Mouse (Mus musculus) intestine, embryonic 16.5 days (tissue): ENCODE results near the gene Ccdc124. TPM values are rescaled to one million over a fixed set of nuclear protein-coding genes. Genes with fewer than 3 reads are reported as not detected.
"Not testable (repeated sequence)": the region's sequence is repeated elsewhere in the genome, so short reads cannot be mapped to it uniquely, and the experiment has no call there.

ENCODE experiments used
- ATAC-seq: fragments of 200-750 bp; cut with Nextera tagmentation; 2 replicates; pipeline ENCODE4 v1.8.0; 2017; ENCODE audit warnings: moderate TSS enrichment, moderate library complexity
- H3K27ac ChIP-seq: fragments of 300-500 bp; sonication (generic); 2 replicates; pipeline ENCODE4 v1.5.1; 2014; ENCODE audit warnings: mild to moderate bottlenecking, low read length
- H3K27me3 ChIP-seq: fragments of 300-500 bp; sonication (generic); replicated peaks from 2 replicates; pipeline ENCODE4 v1.6.1; 2014; ENCODE audit warnings: low read length, control low read depth, mixed read lengths; ENCODE audit not compliant: control insufficient read depth, insufficient read depth
- H3K36me3 ChIP-seq: fragments of 300-500 bp; sonication (generic); 2 replicates; pipeline ENCODE4 v1.6.1; 2014; ENCODE audit warnings: low read length, control low read depth; ENCODE audit not compliant: control insufficient read depth, insufficient read depth
- H3K4me1 ChIP-seq: fragments of 300-500 bp; sonication (generic); 2 replicates; pipeline ENCODE4 v1.6.1; 2014; ENCODE audit warnings: low read length, control low read depth, mixed read lengths; ENCODE audit not compliant: control insufficient read depth, insufficient read depth
- H3K4me2 ChIP-seq: fragments of 300-500 bp; sonication (generic); 2 replicates; pipeline ENCODE4 v1.6.1; 2014; ENCODE audit warnings: low read depth, low read length, control low read depth
- H3K4me3 ChIP-seq: fragments of 300-500 bp; sonication (generic); 2 replicates; pipeline ENCODE4 v1.5.1; 2014; ENCODE audit warnings: mild to moderate bottlenecking, low read length
- H3K9ac ChIP-seq: fragments of 300-500 bp; sonication (generic); 2 replicates; pipeline ENCODE4 v1.6.1; 2014; ENCODE audit warnings: low read depth, low read length
- H3K9me3 ChIP-seq: fragments of 300-500 bp; sonication (generic); 2 replicates; pipeline ENCODE4 v1.6.1; 2016; ENCODE audit warnings: low read length, control low read depth; ENCODE audit not compliant: control insufficient read depth
- WGBS: fragments of 180-500 bp; shearing (Covaris S2); extraction: QIAGEN DNeasy Blood & Tissue Kit; methylation state at CpG from one replicate; pipeline ENCODE4 v1.1.7; 2014; 5-methylcytosine and 5-hydroxymethylcytosine counted together
- polyA plus RNA-seq: library from polyadenylated mRNA; unstranded; fragments of >200 nt; fragmentation: Nextera tagmentation; extraction: Ambion mirVana; gene quantifications from 2 replicates; pipeline ENCODE4 v1.2.1, GENCODE M21; 2015

Gene Ccdc124
- polyA plus RNA-seq, 1 experiment from 2014 or later = 90.1 TPM

GRCm38 (mm10) chr8:70896316-70897020 lies 22.7 kb upstream of the Ccdc124 start:
- H3K27me3 ChIP-seq = peaks cover 20% of the 10 kb centered on the region; the same call in 1 of the 2 replicates
- WGBS = 3% methylated on average over 25 of the region's 25 CpGs
- peak overlapping the region; percentile 88 for H3K4me2 ChIP-seq
- peak overlapping the region; percentile 90 for H3K9ac ChIP-seq
- peak overlapping the region; percentile 82 for H3K4me3 ChIP-seq
- no peak for ATAC-seq
- peak overlapping the region; percentile 55 for H3K27ac ChIP-seq
- peaks cover 21% of the 10 kb centered on the region for H3K4me1 ChIP-seq
- peaks cover 13% of the 10 kb centered on the region for H3K36me3 ChIP-seq
- no peaks in the 10 kb centered on the region for H3K9me3 ChIP-seq

- not testable (repeated sequence) for ATAC-seq, H3K9me3 ChIP-seq, H3K27ac ChIP-seq
- peak overlapping the region; percentile 90 for H3K9ac ChIP-seq
- peaks cover 13% of the 10 kb centered on the region for H3K36me3 ChIP-seq
- peaks cover 27% of the 10 kb centered on the region for H3K27me3 ChIP-seq
- peak overlapping the region; percentile 82 for H3K4me3 ChIP-seq
- WGBS = 79% methylated on average over 22 of the region's 24 CpGs
- H3K4me1 ChIP-seq = peaks cover 21% of the 10 kb centered on the region
- H3K4me2 ChIP-seq = peak overlapping the region; percentile 88
Measured at GRCm38 (mm10) chr8:70895571-70896259, 22.0 kb upstream of the Ccdc124 start.

DNA sequence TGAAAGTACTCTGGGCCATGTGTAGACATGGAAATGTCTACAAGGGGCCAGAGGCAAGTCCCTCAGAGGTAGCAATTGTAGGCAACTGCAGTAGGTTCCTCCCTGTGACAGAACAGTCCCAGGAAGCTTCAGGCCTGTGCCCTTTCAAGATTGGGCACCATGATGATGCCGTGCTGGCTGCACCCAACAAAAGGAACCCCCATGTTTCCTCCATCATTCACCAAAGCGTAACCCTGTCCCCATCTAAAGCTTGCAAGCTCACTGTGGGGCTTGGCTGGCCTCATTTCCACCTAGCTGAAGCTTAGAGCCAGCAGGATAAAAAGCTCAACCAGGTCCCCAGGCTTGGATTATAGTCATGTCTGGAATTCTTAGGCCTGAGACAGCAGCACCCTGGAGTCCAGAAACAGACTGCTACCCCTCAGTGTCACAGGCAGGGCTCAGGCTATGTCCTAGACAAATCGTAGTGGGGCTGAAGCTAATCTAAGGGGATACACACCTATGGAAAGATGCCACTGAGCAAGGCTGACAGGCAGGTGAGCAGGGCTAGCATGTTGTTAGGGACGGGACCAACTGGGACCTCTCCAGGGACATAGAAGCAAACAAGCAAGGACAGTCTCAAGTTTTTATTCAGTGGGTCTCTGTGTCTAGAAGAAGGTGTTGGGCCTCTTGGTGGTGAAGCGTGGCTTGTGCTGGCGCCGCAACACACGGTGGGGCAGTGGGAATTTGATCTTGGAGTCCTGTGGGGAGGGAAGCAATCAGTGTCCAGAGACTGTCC lies 21.2 kb upstream of the Ccdc124 start:
- WGBS = 92% methylated on average over 8 of the region's 8 CpGs
- Histone ChIP-seq H3K4me2 (no peak overlapping the region), H3K4me3 (no peak overlapping the region), H3K27me3 (peaks cover 32% of the 10 kb centered on the region), H3K9me3 (no peaks in the 10 kb centered on the region), H3K4me1 (peaks cover 21% of the 10 kb centered on the region), H3K27ac (no peak overlapping the region), H3K9ac (no peak overlapping the region), H3K36me3 (peaks cover 13% of the 10 kb centered on the region)
- ATAC-seq = no peak

DNA sequence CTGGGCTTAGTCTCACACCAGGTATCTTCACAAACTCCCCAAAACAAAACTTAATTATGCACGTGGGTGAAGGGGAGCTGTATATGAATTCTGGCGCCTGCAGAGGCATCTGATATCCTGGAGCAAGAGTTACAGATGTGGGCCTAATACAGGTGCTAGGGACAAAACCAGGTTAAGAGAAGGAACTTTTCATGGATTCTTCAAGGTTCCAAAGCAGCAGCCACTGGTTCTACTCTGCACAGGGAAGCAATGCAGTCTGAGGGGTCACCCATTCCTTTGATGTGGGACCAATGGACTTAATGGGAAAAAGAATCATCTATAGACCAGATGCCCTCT lies 20.6 kb upstream of the Ccdc124 start:
- 66% methylated on average over 2 of the region's 2 CpGs for WGBS
- Histone ChIP-seq H3K36me3 (peaks cover 13% of the 10 kb centered on the region), H3K4me1 (peaks cover 21% of the 10 kb centered on the region), H3K4me2 (no peak overlapping the region), H3K27me3 (peaks cover 32% of the 10 kb centered on the region), H3K9me3 (no peaks in the 10 kb centered on the region), H3K27ac (no peak overlapping the region), H3K4me3 (no peak overlapping the region), H3K9ac (no peak overlapping the region)
- ATAC-seq = no peak

GRCm38 (mm10) chr8:70893656-70894384 lies 20.1 kb upstream of the Ccdc124 start:
- Histone ChIP-seq H3K9me3 (no peaks in the 10 kb centered on the region), H3K36me3 (peaks cover 13% of the 10 kb centered on the region), H3K27me3 (peaks cover 32% of the 10 kb centered on the region), H3K27ac (no peak overlapping the region), H3K4me2 (no peak overlapping the region), H3K9ac (no peak overlapping the region), H3K4me3 (no peak overlapping the region), H3K4me1 (peaks cover 21% of the 10 kb centered on the region)
- ATAC-seq = peak; percentile 17; the same call in 1 of the 2 replicates
- WGBS = 33% methylated on average over 12 of the region's 12 CpGs

GRCm38 (mm10) chr8:70892896-70893655 lies 19.3 kb upstream of the Ccdc124 start:
- Histone ChIP-seq H3K27ac (no peak overlapping the region), H3K9me3 (no peaks in the 10 kb centered on the region), H3K36me3 (peaks cover 13% of the 10 kb centered on the region), H3K4me2 (peak overlapping the region; percentile 50), H3K27me3 (peaks cover 32% of the 10 kb centered on the region), H3K4me3 (peak overlapping the region; percentile 38), H3K9ac (peak overlapping the region; percentile 61), H3K4me1 (peaks cover 18% of the 10 kb centered on the region)
- WGBS = 30% methylated on average over 20 of the region's 20 CpGs
- ATAC-seq = no peak

- H3K9me3 ChIP-seq = no peaks in the 10 kb centered on the region
- H3K4me2 ChIP-seq = peak within 1 kb of the TSS; percentile 50
- peaks cover 32% of the 10 kb centered on the region for H3K27me3 ChIP-seq
- H3K9ac ChIP-seq = peak within 1 kb of the TSS; percentile 61
- 3% methylated on average over 80 of the region's 80 CpGs for WGBS
- ATAC-seq = no peak
- H3K4me1 ChIP-seq = peaks cover 18% of the 10 kb centered on the region
- H3K4me3 ChIP-seq = peak within 1 kb of the TSS; percentile 38
- no peak within 1 kb of the TSS for H3K27ac ChIP-seq
- H3K36me3 ChIP-seq = peaks cover 13% of the 10 kb centered on the region
Measured at GRCm38 (mm10) chr8:70892022-70892895, 18.5 kb upstream of the Ccdc124 start, which contains the start of gene Slc5a5. TSS of gene Slc5a5 (minus strand) at chr8:70892757.

DNA sequence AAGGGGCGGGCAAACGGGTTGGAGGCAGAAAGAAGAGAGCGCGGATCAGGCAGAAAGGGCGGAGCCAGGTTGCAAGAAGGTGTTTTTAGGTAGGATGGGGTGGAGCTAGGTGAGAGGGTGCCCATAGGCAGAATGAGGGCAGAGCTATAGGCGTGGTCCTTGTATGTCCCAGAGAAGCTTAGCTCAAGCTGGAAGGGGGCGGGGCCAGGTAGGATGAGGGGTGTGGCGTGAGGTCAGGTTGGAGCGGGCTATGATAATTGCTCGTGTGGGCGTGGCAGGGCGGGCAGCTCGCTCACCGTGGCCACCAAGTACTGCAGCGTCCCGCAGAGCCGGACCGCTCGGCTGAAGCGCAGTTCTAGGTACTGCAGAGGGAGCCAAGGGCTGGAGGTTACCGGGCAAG lies 17.6 kb upstream of the Ccdc124 start:
- peak overlapping the region; percentile 38 for H3K4me3 ChIP-seq

More for the DNA sequence above, 17.6 kb upstream of the Ccdc124 start:
- H3K36me3 ChIP-seq = peaks cover 13% of the 10 kb centered on the region
- WGBS = 10% methylated on average over 21 of the region's 21 CpGs
- peak overlapping the region; percentile 50 for H3K4me2 ChIP-seq
- no peak overlapping the region for H3K9ac ChIP-seq
- ATAC-seq = peak; percentile 76
- H3K27ac ChIP-seq = no peak overlapping the region
- no peaks in the 10 kb centered on the region for H3K9me3 ChIP-seq
- peaks cover 32% of the 10 kb centered on the region for H3K27me3 ChIP-seq
- peaks cover 18% of the 10 kb centered on the region for H3K4me1 ChIP-seq
